In genomic region chr4:128962926-128963290, GRCm38 (mm10) we compare ENCODE assay signal across 8 mouse cellular contexts. TPM values are rescaled to one million over a fixed set of nuclear protein-coding genes. Genes with fewer than 3 reads are reported as not detected.
A peak's percentile ranks its signal among the peaks of the same experiment; 100 is the strongest.
DNase-seq lines count a peak whose midpoint lies in the region; ATAC-seq and TF ChIP-seq lines count a peak whose summit lies in the region.

No protein-coding gene starts in this region.

- H3K27me3 ChIP-seq in C2C12 (ENCODE audit: control insufficient read depth, insufficient read depth, insufficient read length), result no peaks in the 10 kb centered on the region
- peaks cover 24% of the 10 kb centered on the region for H3K27me3 ChIP-seq in forebrain, embryonic 13.5 days
- peaks cover 34% of the 10 kb centered on the region for H3K27me3 ChIP-seq in liver, embryonic 14.5 days (ENCODE audit: control insufficient read depth, insufficient read depth, low read length)

- peak; percentile 12 for DNase-seq in embryo, embryonic 9.5 days (ENCODE audit: extremely low spot score)
- no peak for DNase-seq in embryo, embryonic 10 days (ENCODE audit: low spot score)
- DNase-seq in liver, embryonic 14.5 days (ENCODE audit: low read depth in 3 of 3, low spot score in 3 of 3), result no peak
- DNase-seq in natural killer cell, adult 2 months (ENCODE audit: low spot score in 2 of 2), result no peak
- DNase-seq in cerebellum, postnatal 4 days (ENCODE audit: low spot score in 2 of 2), result no peak
- no peak for DNase-seq in cerebellum, postnatal 36 days

- peak overlapping the region; percentile 83 for H3K9ac ChIP-seq in forebrain, embryonic 13.5 days
- no peak overlapping the region for H3K9ac ChIP-seq in liver, embryonic 14.5 days (replicated peaks)

- peaks cover 53% of the 10 kb centered on the region for H3K4me1 ChIP-seq in forebrain, embryonic 13.5 days
- H3K4me1 ChIP-seq in liver, embryonic 14.5 days (replicated peaks; ENCODE audit: control insufficient read depth in 2 of 2, insufficient read depth in 2 of 2, low read length in 1 of 2), result peaks cover 0 to 5% of the 10 kb centered on the region in 2 experiments; a peak in 1 of 4 replicates

- ATAC-seq in forebrain, embryonic 13.5 days, result no peak
- ATAC-seq in liver, embryonic 14.5 days (ENCODE audit: insufficient read depth), result no peak

- no peak for TF ChIP-seq EP300 in liver, embryonic 14.5 days (IDR thresholded peaks at IDR 0.05; ENCODE audit: low read depth)

- H3K4me2 ChIP-seq in forebrain, embryonic 13.5 days, result peak overlapping the region; percentile 93
- peak overlapping the region; percentile 69 for H3K4me2 ChIP-seq in liver, embryonic 14.5 days (ENCODE audit: low read depth)

- WGBS in forebrain, embryonic 13.5 days, result 3% methylated on average over 9 of the region's 9 CpGs
- WGBS in liver, embryonic 14.5 days (ENCODE audit: insufficient replicate concordance), result 13% methylated on average over 9 of the region's 9 CpGs

- H3K36me3 ChIP-seq in C2C12 (ENCODE audit: control insufficient read depth, insufficient read depth), result no peaks in the 10 kb centered on the region
- no peaks in the 10 kb centered on the region for H3K36me3 ChIP-seq in forebrain, embryonic 13.5 days (ENCODE audit: poor library complexity, severe bottlenecking)
- H3K36me3 ChIP-seq in liver, embryonic 14.5 days (replicated peaks; ENCODE audit: control insufficient read depth, insufficient read depth, low read depth), result no peaks in the 10 kb centered on the region

- TF ChIP-seq CTCF in C2C12 (IDR thresholded peaks at IDR 0.05; ENCODE audit: control insufficient read depth, insufficient read depth, insufficient read length), result no peak
- TF ChIP-seq CTCF in liver, embryonic 14.5 days (IDR thresholded peaks at IDR 0.05; ENCODE audit: low read depth), result no peak

- no peak overlapping the region for H3ac ChIP-seq in C2C12 (ENCODE audit: control insufficient read depth, insufficient read length, low read depth)

- no peak overlapping the region for H3K27ac ChIP-seq in forebrain, embryonic 13.5 days
- no peak overlapping the region for H3K27ac ChIP-seq in liver, embryonic 14.5 days

- H3K79me3 ChIP-seq in C2C12 (ENCODE audit: low read depth), result no peaks in the 10 kb centered on the region

- H3K79me2 ChIP-seq in C2C12 (ENCODE audit: control insufficient read depth, insufficient read depth), result peaks cover 9% of the 10 kb centered on the region

- no peaks in the 10 kb centered on the region for H3K9me3 ChIP-seq in forebrain, embryonic 13.5 days (replicated peaks)
- no peaks in the 10 kb centered on the region for H3K9me3 ChIP-seq in liver, embryonic 14.5 days (ENCODE audit: control insufficient read depth, low read length)

- peak overlapping the region; percentile 49 for H3K4me3 ChIP-seq in C2C12 (ENCODE audit: insufficient read depth, poor library complexity, severe bottlenecking)
- peak overlapping the region; percentile 63 for H3K4me3 ChIP-seq in forebrain, embryonic 13.5 days
- no peak overlapping the region; a peak in 1 of 4 replicates for H3K4me3 ChIP-seq in liver, embryonic 14.5 days (ENCODE audit: insufficient read depth in 1 of 2, low read depth in 2 of 2, low read length in 2 of 2)

TF ChIP-seq in C2C12, 6 proteins besides CTCF, POLR2A, EP300 and RAD21:
- TF ChIP-seq FOSL1 (IDR thresholded peaks at IDR 0.05; ENCODE audit: insufficient read depth, low read length, poor library complexity, severe bottlenecking), result no peak
- TF ChIP-seq MYOG (IDR thresholded peaks at IDR 0.05; ENCODE audit: control insufficient read depth, extremely low read depth, insufficient read length), result no peak
- no peak for TF ChIP-seq CEBPB (IDR thresholded peaks at IDR 0.05; ENCODE audit: low read depth)
- no peak for TF ChIP-seq MYOD1 (IDR thresholded peaks at IDR 0.05; ENCODE audit: control insufficient read depth, insufficient read length, low read depth)
- no peak for TF ChIP-seq USF1 (IDR thresholded peaks at IDR 0.05; ENCODE audit: low read depth)
- no peak for TF ChIP-seq MAX (IDR thresholded peaks at IDR 0.05)

RNA-seq across cellular contexts. Expression of gene Azin2, which starts 0.7 kb away (rescaled TPM):
- polyA plus RNA-seq in C2C12 (2012; fragmentation: generic; extraction: Trizol), result 12.5 TPM
- 11.3 and 13.5 TPM in 2 replicates for polyA plus RNA-seq in forebrain, embryonic 13.5 days (2015; fragmentation: Nextera tagmentation; extraction: Ambion mirVana)
- 0.47 and 0.62 TPM in 2 replicates for polyA plus RNA-seq in liver, embryonic 14.5 days (2012; rRNA removed)
- polyA plus RNA-seq in liver, embryonic 14.5 days (2014; fragmentation: Nextera tagmentation; extraction: Ambion mirVana), result 0.27 and 0.59 TPM in 2 replicates

RNA-seq across cellular contexts. Expression of gene Ak2, which starts 28.9 kb away (rescaled TPM):
- 176 TPM for polyA plus RNA-seq in C2C12 (2012; fragmentation: generic; extraction: Trizol)
- 155 and 166 TPM in 2 replicates for polyA plus RNA-seq in forebrain, embryonic 13.5 days (2015; fragmentation: Nextera tagmentation; extraction: Ambion mirVana)
- polyA plus RNA-seq in liver, embryonic 14.5 days (2012; rRNA removed), result 44.6 and 68.3 TPM in 2 replicates
- polyA plus RNA-seq in liver, embryonic 14.5 days (2014; fragmentation: Nextera tagmentation; extraction: Ambion mirVana), result 94.0 and 101 TPM in 2 replicates

Comparison
In these comparisons a context has a peak if more than half of its experiments do, and no peak if none do; other contexts are left out.
1. H3K4me3 ChIP-seq: peak in C2C12 (single experiment) and forebrain, embryonic 13.5 days (single experiment); none in liver, embryonic 14.5 days (0 of 2).